Mouse (Mus musculus): ENCODE data around the gene Nat8f6. TPM values are rescaled to one million over a fixed set of nuclear protein-coding genes. Genes with fewer than 3 reads are reported as not detected.

Gene Nat8f6
- total RNA-seq, 2 experiments from 2014 or later: 2.1 to 2.6 TPM

Small RNA genes lying within 50 kb of the gene (microRNA-seq; reads per million reads assigned to microRNA genes)
- 0 reads per million in 2 experiments for gene Mir6375

Other genes starting within 250 kb of the Nat8f6 start
- gene Alms1, start 233.4 kb downstream of the Nat8f6 start, total RNA-seq (2021): 1 to 10 TPM; 8.1 to 9.8 TPM
- 1 to 10 TPM; 1.8 to 3.6 TPM for gene Nat8f7, start 107.7 kb downstream of the Nat8f6 start, total RNA-seq (2021)
- 1 to 10 TPM; 3.6 to 3.8 TPM for gene Nat8f3, start 55.2 kb downstream of the Nat8f6 start, total RNA-seq (2021)
- gene Nat8f5, start within 50 bp of the Nat8f6 start, total RNA-seq (2021): 1 to 10 TPM; 5.8 to 6.2 TPM
- gene Nat8, start 11.1 kb upstream of the Nat8f6 start, total RNA-seq (2021): 1 to 10 TPM; 2.6 to 3.5 TPM
- 1 to 10 TPM; 1.0 to 2.1 TPM for gene Nat8f2, start 48.2 kb upstream of the Nat8f6 start, total RNA-seq (2021)
- 1 to 10 TPM; 6.5 TPM for gene Nat8f4, start 83.9 kb upstream of the Nat8f6 start, total RNA-seq (2021)
- gene Tprkb, start 90.9 kb upstream of the Nat8f6 start, total RNA-seq (2021): 10 to 100 TPM; 47.6 to 53.0 TPM
- 10 to 100 TPM; 30.5 to 30.7 TPM for gene Nat8f1, start 94.7 kb upstream of the Nat8f6 start, total RNA-seq (2021)
- gene Dusp11, start 140.7 kb upstream of the Nat8f6 start, total RNA-seq (2021): 10 to 100 TPM; 69.9 to 89.7 TPM
- gene Figla, start 195.2 kb upstream of the Nat8f6 start, total RNA-seq (2021): not detected
- 100 to 1,000 TPM; 232 to 242 TPM for gene Add2, start 207.7 kb upstream of the Nat8f6 start, total RNA-seq (2021)